Mouse (Mus musculus): Measurements from ENCODE around the gene Ccr10. TPM values are rescaled to one million over a fixed set of nuclear protein-coding genes. Genes with fewer than 3 reads are reported as not detected.
"Not testable (repeated sequence)": the region's sequence is repeated elsewhere in the genome, so short reads cannot be mapped to it uniquely, and the experiment has no call there.

Ccr10 gene
- total RNA-seq, 2 experiments from 2014 or later = 0.12 TPM; not detected in 1

DNA sequence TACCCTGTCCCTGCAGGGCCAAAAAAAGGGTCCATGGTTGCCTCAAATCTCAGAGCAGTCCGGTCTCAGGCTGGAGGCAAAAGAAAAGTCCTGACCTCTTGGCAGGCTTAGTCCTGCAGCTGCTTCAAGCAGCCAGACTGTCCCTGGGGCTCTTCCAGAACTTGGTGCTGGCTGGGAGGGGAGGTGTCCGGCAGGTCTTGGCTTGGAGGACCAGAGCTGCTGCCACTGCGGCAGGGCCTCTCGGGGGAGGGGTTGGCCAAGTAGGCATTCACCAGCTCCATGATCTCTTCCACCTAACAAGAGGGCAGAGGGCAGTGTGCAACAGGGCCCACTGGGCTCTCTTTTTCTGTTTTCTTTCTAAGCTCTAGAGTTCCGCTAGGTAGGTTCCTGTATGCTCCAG lies 12.5 kb downstream of the Ccr10 start:
- intact Hi-C loops (cut with DNase I; ENCODE audit: low total_unique reads) = no loop called here
- peak; percentile 89 for DNase-seq

DNA sequence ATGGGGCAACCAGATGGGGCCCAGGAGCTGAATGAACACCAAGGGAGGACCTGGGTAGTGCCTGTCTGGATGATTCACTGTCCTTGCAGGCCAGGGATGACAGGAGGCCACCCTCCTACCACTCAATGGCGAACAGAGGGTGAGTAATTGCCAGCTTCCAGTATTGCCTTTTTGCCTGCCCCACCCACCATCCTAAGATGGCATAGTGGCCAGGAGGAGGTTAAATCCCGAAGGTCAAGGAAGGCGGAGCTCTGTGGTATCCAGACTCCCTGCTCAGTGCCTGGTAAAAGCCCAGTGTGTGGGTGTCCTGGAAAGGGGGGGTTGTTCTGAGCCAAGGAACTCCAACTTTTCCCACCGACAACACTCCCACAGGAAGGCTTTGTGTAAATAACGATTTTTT lies 12.9 kb downstream of the Ccr10 start:
- DNase-seq = no peak
- intact Hi-C loops (cut with DNase I; ENCODE audit: low total_unique reads) = no loop called here

DNA sequence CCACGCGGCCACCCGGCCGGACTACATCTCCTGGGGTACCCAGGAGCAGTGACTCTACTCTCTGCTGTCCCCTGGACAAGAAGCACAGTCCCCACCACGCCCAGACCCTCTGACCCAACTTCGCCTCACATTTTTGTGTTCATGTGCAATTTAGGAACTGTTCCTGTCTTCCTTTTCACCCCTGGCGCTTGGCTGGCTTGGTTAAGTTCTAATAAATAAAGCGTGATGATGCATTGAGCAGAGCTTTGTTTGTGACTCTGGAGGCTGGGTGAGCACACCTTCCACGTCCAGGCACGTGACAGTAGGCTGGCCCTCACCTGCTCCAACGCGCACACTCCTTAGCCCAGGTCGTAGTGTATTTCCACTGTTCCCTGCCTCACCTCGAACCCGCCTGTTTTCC lies 13.7 kb downstream of the Ccr10 start:
- DNase-seq = no peak
- intact Hi-C loops (cut with DNase I; ENCODE audit: low total_unique reads) = no loop called here

DNA sequence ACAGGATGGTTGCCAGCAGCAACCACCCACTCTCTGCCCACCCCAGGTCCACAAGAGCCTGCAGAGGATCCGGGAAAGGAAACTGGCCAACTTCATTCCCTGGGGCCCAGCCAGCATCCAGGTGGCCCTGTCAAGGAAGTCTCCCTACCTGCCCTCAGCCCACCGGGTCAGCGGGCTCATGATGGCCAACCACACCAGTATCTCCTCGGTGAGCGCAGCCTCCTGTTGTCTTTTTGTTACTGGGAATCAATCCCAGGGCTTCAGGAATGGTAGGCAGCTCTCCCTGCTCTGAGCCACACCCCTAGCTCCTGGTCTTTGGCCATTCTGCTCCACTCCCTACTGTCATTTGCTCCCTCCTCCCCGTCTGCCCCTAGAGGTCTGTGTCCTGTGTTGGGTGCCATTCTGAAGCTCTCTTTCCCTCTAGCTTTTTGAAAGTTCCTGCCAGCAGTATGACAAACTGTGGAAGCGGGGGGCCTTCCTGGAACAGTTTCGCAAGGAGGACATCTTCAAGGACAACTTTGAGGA lies 14.2 kb downstream of the Ccr10 start:
- intact Hi-C loops (cut with DNase I; ENCODE audit: low total_unique reads); DNase-seq: not testable (repeated sequence)

DNA sequence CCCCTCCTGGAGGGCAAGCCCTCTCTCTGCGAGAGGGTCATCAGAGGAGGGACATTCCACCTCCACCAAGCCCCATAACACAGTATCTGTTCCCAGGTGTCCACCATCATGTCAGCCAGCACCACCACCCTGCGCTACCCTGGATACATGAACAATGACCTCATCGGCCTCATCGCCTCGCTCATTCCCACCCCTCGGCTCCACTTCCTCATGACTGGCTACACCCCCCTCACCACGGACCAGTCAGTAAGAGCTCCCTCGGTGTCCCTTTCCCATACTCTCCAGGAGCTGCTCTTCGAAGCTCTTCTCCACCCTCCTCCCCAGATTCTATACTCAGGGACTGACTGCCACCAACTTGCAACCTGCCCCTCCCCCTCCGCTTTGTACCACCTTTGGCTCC lies 15.1 kb downstream of the Ccr10 start:
- intact Hi-C loops (cut with DNase I; ENCODE audit: low total_unique reads) = not testable (repeated sequence)

DNA sequence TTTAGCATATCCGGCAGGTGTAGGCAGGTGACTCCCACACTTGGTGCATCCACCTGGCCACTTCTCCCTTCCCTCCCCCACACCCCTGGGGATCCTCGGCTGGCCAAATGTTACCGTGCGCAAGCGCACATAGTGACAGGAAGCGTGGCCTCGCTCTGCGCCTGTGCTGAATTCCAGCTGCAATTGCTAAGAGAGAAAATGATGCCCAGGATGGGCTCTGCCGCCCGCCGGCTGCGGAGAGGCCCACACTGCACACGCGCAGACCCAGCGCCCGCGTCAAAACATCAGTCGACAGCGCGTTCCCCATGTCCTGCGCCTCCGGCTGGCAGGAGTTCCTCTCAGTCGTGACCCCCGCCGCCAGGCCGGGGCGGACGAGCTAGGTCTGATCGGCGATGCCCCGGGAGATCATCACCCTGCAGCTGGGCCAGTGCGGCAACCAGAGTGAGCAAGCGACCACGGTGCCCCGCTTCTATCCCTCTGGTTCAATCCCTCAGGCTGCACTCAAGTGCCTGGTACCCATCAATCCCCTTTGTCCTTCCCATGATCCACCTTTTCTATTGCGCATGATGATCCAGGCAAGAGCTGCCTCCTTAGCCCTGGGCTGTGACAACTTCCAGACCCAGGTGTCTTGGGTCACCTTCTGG lies 19.4 kb downstream of the Ccr10 start, which contains the start of gene Tubg2:
Tubg2 (plus strand) TSS at position 180 of the 644 bp plus-strand sequence.
- peak; percentile 70 for DNase-seq
- intact Hi-C loops (cut with DNase I; ENCODE audit: low total_unique reads) = no loop called here

More for the DNA sequence above, 15.1 kb downstream of the Ccr10 start:
- DNase-seq = not testable (repeated sequence)

DNA sequence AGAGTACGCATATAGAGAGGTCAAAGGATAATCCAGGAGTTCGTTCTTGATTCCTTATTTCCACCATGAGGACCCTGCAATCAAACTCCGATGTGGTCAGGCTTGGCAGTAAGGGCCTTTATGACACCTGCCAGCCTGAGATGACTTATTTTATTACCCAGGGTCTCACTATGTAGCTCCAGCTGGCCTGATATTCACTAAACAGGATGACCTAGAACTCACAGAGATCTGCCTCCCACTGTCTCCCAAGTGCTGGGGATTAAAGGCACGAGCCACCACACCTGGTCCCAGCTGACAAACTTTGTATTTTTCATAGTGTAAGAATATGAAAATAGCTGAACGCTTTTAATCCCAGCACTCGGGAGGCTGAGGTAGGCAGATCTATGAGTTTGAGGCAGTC lies 20.1 kb downstream of the Ccr10 start:
- no peak for DNase-seq
- intact Hi-C loops (cut with DNase I; ENCODE audit: low total_unique reads) = no loop called here

DNA sequence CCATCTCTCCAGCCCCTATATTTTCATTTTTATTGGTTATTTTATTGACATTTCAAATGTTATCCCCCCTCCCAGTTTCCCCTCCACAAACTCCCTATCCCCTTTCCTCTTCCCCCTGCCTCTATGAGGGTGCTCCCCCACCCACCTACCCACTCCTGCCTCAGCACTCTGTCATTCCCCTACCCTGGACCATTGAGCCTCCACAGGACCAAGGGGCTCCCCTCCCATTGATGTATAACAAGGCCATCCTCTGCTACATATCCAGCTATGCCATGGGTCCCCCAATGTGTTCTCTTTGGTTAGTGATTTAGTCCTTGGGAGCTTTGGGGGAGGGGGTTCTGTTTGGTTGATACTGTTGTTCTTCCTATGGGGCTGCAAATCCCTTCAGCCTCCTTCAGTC lies 20.6 kb downstream of the Ccr10 start:
- intact Hi-C loops (cut with DNase I; ENCODE audit: low total_unique reads) = no loop called here
- DNase-seq = no peak

DNA sequence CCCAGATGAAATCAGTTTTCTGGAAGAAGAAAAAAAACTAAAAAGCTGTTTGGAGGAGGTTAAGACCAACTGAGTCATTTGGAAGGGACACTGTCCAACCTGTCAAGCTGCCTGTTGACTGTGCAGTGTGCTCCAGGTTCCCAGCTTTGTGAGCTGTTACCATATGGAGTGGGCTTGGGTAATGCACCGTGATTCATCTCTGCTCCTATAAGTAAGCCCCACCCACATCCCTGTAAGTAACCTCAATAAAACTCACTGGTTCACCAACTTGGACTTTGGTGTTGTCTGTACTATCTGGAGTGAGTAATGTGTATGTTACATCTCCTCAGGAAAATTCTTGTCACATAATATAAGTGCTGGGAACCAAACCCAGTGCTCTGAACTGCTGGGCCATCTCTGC lies 22.4 kb downstream of the Ccr10 start:
- intact Hi-C loops (cut with DNase I; ENCODE audit: low total_unique reads) = no loop called here
- DNase-seq = no peak

DNA sequence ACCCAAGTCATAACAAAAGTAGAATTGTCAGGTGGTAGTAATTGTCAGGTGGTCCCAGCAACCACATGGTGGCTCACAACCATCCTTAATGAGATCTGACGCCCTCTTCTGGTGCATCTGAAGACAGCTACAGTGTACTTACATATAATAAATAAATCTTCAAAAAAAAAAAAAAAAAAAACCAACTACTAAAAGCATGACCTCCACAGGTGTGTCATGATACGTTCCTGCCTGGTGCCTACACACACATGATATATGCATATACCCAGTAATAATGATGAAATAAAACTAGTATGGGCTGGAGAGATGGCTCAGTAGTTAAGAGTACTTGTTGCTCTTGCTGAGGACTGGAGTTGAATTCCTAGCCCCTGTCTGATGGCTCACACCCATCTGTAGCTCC lies 24.2 kb downstream of the Ccr10 start:
- intact Hi-C loops (cut with DNase I; ENCODE audit: low total_unique reads) = no loop called here
- no peak for DNase-seq

DNA sequence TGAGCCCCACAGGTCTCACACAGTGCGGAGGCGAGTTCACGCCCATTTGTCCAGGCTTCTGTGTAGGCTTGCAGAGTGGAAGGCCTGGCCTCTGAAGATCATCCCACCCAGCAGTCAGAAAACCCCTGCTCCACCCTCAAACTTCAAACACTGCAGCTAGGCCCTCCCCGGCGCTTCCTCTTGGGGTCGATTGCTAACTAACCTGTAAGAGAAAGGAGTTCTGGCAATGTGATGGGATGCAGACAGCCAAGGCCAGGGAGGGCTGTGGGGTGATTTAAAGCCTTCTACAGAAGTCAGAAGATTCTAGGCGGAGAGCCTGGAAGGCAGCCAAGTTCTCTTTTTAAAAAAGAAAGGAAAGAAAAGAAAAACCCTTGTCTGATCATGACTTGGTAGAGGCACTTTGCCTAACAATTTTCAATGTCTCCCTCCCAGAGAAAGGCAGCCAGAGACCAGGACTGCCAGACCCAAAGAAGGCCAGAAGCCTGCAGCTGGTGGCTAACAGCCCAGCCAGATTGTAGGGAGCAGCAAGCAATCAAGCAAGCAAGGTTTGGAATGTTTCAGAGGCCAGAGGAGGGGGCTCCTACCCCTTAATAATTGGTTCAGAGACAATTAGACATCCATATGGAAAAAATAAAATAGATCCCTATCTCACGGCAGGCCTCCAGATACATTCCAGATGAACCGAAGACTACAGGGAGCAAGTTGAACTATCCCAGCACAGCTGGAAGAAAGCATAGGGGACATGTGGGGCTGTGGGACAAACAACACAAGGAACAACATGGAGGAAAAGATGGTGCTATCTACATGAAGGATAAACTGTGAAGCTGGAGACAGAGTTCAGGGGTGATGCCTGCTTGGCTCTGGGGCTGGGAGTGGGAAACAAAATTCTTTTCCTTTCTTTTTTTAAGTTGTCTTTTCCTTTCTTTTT lies 25.8 kb downstream of the Ccr10 start:
- peak; percentile 56 for DNase-seq
- intact Hi-C loops (cut with DNase I; ENCODE audit: low total_unique reads) = no loop called here

DNA sequence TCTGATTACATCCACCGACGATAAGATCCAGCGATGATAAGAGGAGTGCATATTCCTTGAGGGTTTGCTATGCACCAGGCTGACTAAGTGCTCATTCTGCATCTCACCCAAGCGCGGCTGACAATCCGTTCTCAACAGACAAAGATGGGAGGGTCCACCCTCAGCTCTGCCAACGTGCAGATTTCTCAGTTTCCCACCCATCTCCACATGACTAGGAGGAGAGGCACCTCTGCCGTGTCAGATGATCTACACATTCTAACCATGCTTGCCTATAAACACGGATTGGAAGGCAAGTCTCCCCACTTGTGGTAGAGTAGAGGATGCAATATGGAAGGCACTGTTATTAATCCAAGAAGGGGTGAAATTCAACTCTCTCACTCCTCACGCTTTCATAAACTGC lies 26.5 kb downstream of the Ccr10 start:
- intact Hi-C loops (cut with DNase I; ENCODE audit: low total_unique reads) = no loop called here
- DNase-seq = no peak

DNA sequence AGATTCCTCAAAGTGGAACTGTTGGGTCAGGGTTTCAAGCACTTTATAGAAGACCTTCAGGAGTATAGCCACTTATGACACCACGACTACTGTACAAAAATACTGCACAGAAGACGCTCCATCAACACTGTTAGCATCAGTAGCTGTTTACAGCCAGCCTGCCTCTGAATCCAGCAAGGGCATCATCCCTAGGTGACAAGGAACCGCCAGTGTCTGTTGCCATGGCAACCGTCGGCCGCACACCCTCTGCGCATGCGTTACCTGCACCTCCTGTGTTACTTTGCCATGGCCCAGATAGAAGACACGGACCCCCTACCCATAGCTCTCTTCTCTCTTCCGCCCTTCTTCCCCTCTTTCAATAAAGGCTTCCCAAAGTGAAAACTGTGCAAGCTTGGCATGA lies 28.9 kb downstream of the Ccr10 start:
- DNase-seq = no peak
- intact Hi-C loops (cut with DNase I; ENCODE audit: low total_unique reads) = no loop called here

DNA sequence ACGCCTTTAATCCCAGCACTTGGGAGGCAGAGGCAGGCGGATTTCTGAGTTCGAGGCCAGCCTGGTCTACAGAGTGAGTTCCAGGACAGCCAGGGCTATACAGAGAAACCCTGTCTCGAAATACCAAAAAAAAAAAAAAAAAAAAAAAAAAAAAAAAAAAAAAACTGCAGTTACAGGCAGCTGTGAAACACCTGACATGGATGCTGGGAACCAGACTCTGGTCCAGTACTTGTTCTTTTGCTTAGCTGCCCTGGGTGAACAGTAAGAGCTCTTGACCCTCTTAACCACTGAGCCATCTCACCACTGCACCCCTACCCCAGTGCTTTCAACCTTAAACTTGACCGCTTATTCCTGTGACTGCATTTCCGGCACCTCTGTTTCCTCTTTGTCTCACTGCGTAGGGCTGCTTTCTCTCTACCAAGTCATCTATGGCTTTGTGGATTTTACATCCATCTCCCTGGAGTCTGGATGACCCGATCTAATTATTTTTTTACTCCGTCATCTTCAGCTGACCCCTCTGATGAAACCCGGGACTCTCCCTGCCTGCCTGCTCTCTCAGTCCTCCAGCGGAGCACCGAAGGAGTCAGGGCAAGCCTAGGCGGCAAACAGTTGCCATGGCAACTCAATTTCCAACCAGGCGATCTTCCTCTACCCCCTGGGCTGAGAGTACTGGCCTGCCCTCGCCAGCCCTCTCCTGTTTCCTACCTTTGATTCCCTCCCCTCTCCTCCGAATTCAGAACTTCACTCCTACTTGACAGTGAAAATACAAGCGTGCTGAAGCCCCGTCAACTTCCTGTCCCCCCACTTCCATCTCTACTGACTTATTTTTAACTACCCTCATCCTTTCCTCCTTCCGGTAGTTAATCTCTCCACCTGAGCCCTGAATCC lies 31.7 kb downstream of the Ccr10 start:
- DNase-seq = no peak
- intact Hi-C loops (cut with DNase I; ENCODE audit: low total_unique reads) = no loop called here

DNA sequence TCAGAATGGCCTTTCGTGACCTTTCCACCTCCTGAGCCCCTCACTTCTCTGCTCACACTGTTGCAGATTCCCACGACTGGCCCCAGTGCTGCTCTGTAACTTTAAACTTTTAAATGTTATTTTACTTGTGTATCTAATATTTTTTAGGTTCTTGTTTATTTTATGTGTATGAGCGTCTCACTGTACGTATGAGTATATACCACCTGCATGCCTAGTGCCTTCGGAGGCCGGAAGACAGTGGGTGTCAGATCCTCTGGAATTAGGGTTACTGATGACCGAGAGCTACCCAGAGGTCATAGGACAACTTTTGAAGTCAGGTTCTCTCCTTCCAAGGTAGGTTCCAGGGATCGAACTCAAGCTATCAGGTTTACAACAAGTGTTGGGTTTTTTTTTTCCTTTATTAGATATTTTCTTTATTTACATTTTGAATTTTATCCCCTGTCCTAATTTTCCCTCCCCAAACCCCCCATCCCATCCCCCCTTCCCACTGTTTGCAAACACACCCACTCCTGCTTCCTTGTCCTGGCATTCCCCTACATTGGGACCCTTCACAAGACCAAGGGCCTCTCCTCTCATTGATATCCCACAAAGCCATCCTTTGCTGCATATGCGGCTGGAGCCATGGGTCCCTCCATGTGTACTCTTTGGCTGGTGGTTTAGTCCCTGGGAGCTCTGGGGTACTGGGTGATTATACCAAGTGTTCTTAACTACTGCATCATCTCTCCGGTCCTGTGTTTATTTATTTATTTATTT lies 32.9 kb downstream of the Ccr10 start:
- DNase-seq = no peak
- intact Hi-C loops (cut with DNase I; ENCODE audit: low total_unique reads) = no loop called here

DNA sequence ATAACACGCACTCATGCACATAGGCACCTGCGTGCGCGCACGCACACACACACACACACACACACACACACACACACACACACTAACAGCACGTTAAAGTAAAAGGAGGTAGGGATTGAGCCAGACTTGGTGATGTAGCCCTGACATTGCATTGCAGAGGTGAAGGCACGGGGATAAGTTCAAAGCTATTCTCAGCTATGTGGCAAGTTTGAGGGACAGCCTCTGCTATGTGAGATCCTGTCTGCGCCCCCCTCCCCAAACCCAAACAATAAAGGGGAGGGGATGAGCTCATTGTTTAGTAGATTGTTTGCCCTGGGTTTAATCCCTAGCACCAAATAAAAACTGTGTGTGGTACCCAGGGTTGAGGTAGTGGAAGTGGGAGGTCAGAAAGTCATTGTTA lies 34.2 kb downstream of the Ccr10 start:
- DNase-seq = no peak
- intact Hi-C loops (cut with DNase I; ENCODE audit: low total_unique reads) = no loop called here

DNA sequence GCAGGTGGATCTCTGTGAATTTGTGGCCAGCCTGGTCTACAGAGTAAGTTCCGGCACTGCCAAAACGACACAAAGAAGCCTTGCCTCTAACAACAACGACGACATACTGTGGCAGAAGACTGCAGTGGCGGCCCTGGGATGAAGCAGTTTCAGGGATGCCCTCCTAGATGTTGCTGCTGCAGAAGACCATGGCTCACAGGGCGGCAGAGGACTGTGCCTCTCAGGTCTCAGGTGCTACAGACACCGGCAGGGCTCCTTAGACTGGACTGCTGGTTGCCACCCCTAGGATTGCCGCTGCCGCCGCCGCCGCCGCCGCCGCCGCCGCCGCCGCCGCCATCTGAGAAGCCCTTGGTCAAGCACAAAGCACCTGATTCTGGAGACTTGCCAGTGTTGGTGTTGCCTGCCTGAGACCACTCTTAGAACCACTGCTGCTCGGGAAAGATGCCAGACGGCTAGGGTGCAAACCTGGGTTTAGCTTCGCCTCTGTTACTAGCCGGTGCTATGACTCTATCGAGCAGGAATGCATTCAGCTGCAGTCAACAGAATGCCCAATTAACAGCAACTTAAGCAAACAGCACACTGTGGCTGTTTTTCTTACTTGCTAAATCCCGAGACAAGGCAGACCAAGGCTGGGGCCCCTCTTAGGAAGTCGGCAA lies 35.0 kb downstream of the Ccr10 start:
- intact Hi-C loops (cut with DNase I; ENCODE audit: low total_unique reads) = no loop called here
- no peak for DNase-seq

DNA sequence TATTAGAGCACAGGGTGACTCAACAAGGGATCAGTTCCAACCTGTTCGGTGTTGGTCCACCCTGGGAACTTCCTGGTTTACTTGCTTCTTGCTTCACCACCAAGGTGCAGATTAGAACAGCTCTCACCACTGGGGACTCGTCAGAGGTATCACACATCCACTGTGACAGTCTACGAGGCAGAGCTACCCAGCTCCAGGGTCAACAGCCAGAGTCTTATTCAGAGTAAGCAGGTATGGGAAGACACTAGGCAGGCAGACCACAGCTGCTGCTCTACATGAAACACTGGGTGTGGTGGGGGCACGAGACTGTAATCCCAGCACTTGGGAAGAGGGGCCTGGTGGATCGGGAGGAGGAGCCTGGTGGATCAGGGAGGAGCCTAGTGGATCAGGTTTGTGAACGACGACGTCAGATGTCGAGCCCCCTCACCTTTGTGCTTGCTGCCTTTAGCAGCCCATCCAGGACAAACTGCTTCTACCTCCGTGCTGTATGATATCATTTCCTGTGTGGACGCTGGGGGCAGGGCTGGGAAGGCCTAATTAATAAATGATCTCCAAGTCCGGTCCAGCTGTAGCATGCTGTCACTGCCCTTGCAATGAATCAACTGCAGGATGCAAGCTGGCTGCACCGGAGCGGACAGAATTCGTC lies 36.6 kb downstream of the Ccr10 start:
- intact Hi-C loops (cut with DNase I; ENCODE audit: low total_unique reads) = no loop called here
- no peak for DNase-seq
